Mouse (Mus musculus) lung, embryonic 16.5 days (tissue): ENCODE results near the gene Fkbp14. TPM values are rescaled to one million over a fixed set of nuclear protein-coding genes. Genes with fewer than 3 reads are reported as not detected.

Experiments
- polyA plus RNA-seq: library from polyadenylated mRNA; unstranded; fragments of >200 nt; fragmentation: Nextera tagmentation; extraction: Ambion mirVana; gene quantifications from 2 replicates; pipeline ENCODE4 v1.2.1, GENCODE M21; 2015

Gene Fkbp14
- polyA plus RNA-seq, 1 experiment from 2014 or later, result 25.0 TPM

Other genes starting within 250 kb of the Fkbp14 start
- 1.2 TPM in 2 replicates for gene Wipf3, start 167.7 kb downstream of the Fkbp14 start, polyA plus RNA-seq
- gene Scrn1, start 30.8 kb downstream of the Fkbp14 start, polyA plus RNA-seq, result 2.7 TPM in 2 replicates
- 6.5 and 7.1 TPM in 2 replicates for gene Plekha8, start 2.2 kb downstream of the Fkbp14 start, polyA plus RNA-seq
- 5.0 and 6.4 TPM in 2 replicates for gene Mturn, start 84.3 kb upstream of the Fkbp14 start, polyA plus RNA-seq
- gene Znrf2, start 219.6 kb upstream of the Fkbp14 start, polyA plus RNA-seq, result 3.3 and 3.4 TPM in 2 replicates